In the genomic region with DNA sequence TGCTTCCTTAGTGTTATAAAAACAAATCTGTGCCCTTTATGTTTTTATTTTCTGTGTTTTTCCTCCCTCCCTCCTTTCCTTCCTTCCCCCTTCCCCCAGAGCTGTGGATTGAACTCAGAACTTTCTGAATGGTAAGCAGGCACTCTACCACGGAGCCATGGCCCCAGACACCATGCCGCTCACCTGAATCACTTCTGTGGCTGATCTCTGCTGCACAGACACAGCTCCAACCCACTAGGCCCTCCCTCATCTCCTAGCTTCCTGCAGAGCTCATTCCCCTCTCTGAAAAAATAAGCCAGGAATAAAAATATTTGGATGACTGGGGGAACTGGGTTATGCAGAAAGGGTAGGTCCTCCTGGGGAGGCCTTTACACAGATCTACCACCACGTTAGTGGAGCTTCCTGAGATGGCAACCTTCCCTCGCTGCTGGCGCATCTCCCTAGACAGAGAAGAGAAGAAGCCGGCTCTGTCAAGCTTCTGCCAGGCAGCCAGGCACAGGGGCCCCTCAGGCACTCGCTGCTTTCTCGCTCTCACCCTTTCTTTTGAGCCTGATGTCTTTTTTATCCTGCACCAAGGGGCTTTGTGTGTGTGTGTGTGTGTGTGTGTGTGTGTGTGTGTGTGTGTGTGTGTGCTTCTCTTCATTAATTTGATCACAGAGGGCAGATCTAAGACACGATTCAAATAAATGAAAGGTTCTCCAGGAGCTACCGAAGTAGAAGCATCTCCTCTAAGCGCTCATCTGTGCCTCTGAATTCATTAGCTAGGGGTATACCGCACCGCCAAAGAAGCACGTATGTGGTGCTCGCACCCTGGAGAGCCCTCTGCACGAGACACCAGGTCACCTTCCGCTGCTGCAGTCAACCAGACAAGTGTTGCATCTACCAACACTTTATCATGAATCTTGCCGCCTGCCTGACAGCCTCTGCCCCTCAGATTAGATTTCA, we compare ENCODE assay signal across 12 mouse cellular contexts. TPM values are rescaled to one million over a fixed set of nuclear protein-coding genes. Genes with fewer than 3 reads are reported as not detected.
DNase-seq lines count a peak whose midpoint lies in the region; ATAC-seq and TF ChIP-seq lines count a peak whose summit lies in the region.
"Had no signal": no experiment of that assay in that cellular context is flagged by ENCODE, and none has a peak within 500 bp of the region (broad histone marks: within the 10 kb centered on the region; RNA-seq: fewer than 3 reads in every experiment).

No protein-coding gene starts in this region.

- 0 out of 2 replicates have a peak overlapping the region, but pooled peaks have one; percentile 26 for H3K27ac ChIP-seq in forebrain, embryonic 12.5 days
- peak overlapping the region; percentile 54; the same call in 1 of the 2 replicates for H3K27ac ChIP-seq in hindbrain, postnatal 0 days
- peak overlapping the region; percentile 16 for H3K27ac ChIP-seq in neural tube, embryonic 14.5 days (ENCODE audit: low read depth, low read length)
- H3K27ac ChIP-seq: heart, embryonic 15.5 days; limb, embryonic 10.5 days; liver, embryonic 14.5 days had no signal

- 0 out of 2 replicates have a peak overlapping the region, but pooled peaks have one; percentile 22 for H3K9ac ChIP-seq in forebrain, embryonic 12.5 days
- H3K9ac ChIP-seq in hindbrain, postnatal 0 days (replicated peaks; ENCODE audit: low read length), result no peak overlapping the region
- H3K9ac ChIP-seq in neural tube, embryonic 14.5 days (replicated peaks; ENCODE audit: low read depth, low read length), result no peak overlapping the region
- H3K9ac ChIP-seq: heart, embryonic 15.5 days; liver, embryonic 14.5 days had no signal

- peaks cover 10% of the 10 kb centered on the region; the same call in 1 of the 2 replicates for H3K27me3 ChIP-seq in forebrain, embryonic 12.5 days
- no peaks in the 10 kb centered on the region for H3K27me3 ChIP-seq in hindbrain, postnatal 0 days (ENCODE audit: insufficient read depth, low read length)
- H3K27me3 ChIP-seq in neural tube, embryonic 14.5 days (ENCODE audit: control insufficient read depth, insufficient read depth, low read length), result no peaks in the 10 kb centered on the region
- H3K27me3 ChIP-seq: heart, embryonic 15.5 days had no signal

- peak; percentile 49 for ATAC-seq in forebrain, embryonic 12.5 days (ENCODE audit: low FRiP score)
- ATAC-seq in hindbrain, postnatal 0 days, result peak; percentile 45; the same call in 1 of the 2 replicates
- no peak for ATAC-seq in neural tube, embryonic 14.5 days (ENCODE audit: low read depth)
- ATAC-seq in erythroid progenitor cell, adult 5-6 weeks (replicated peaks; ENCODE audit: low FRiP score, poor library complexity, severe bottlenecking), result no peak

- no peak for TF ChIP-seq CTCF in hindbrain, postnatal 0 days (IDR thresholded peaks at IDR 0.05; ENCODE audit: low read depth)

- H3K9me3 ChIP-seq in forebrain, embryonic 12.5 days, result no peaks in the 10 kb centered on the region
- H3K9me3 ChIP-seq in hindbrain, postnatal 0 days (ENCODE audit: low read length), result 0 out of 2 replicates have a peak, but pooled peaks cover 7% of the 10 kb centered on the region
- no peaks in the 10 kb centered on the region for H3K9me3 ChIP-seq in neural tube, embryonic 14.5 days (ENCODE audit: control insufficient read depth, low read length)
- H3K9me3 ChIP-seq: heart, embryonic 15.5 days; limb, embryonic 10.5 days had no signal

- H3K4me1 ChIP-seq in forebrain, embryonic 12.5 days, result peaks cover 15% of the 10 kb centered on the region
- H3K4me1 ChIP-seq in hindbrain, postnatal 0 days (ENCODE audit: insufficient read depth, low read length), result peaks cover 9% of the 10 kb centered on the region; the same call in 1 of the 2 replicates
- 0 out of 2 replicates have a peak, but pooled peaks cover 2% of the 10 kb centered on the region for H3K4me1 ChIP-seq in neural tube, embryonic 14.5 days (ENCODE audit: control insufficient read depth, insufficient read depth, low read length)

- peak overlapping the region; percentile 34 for H3K4me2 ChIP-seq in forebrain, embryonic 12.5 days
- H3K4me2 ChIP-seq in hindbrain, postnatal 0 days (ENCODE audit: low read depth, low read length), result 0 out of 2 replicates have a peak overlapping the region, but pooled peaks have one; percentile 16
- no peak overlapping the region for H3K4me2 ChIP-seq in neural tube, embryonic 14.5 days (ENCODE audit: low read depth, low read length)
- H3K4me2 ChIP-seq: heart, embryonic 15.5 days had no signal

- intact Hi-C loops in left cerebral cortex, postnatal 4 days (cut with DNase I), result loop anchor here (10.0 kb wide), 1 partner anchor 88 kb away; no protein-coding TSS in a partner anchor

- no peak overlapping the region for H3K4me3 ChIP-seq in forebrain, embryonic 12.5 days (replicated peaks)
- H3K4me3 ChIP-seq in hindbrain, postnatal 0 days (ENCODE audit: low read length), result no peak overlapping the region
- H3K4me3 ChIP-seq in neural tube, embryonic 14.5 days (ENCODE audit: low read depth, low read length), result no peak overlapping the region
- H3K4me3 ChIP-seq: heart, embryonic 15.5 days; limb, embryonic 10.5 days had no signal

- WGBS in forebrain, embryonic 12.5 days, result 13% methylated on average over 18 of the region's 18 CpGs
- 24% methylated on average over 18 of the region's 18 CpGs for WGBS in hindbrain, postnatal 0 days
- WGBS in neural tube, embryonic 14.5 days, result 23% methylated on average over 18 of the region's 18 CpGs

- DNase-seq in left cerebral cortex, postnatal 4 days, result peak; percentile 40
- no peak for DNase-seq in left cerebral cortex, adult 9 months (ENCODE audit: low spot score in 2 of 2)
- DNase-seq in hindbrain, postnatal 0 days (ENCODE audit: low spot score), result peak; percentile 51
- no peak for DNase-seq in lung, postnatal 36 days
- DNase-seq: adrenal gland, adult 8-10 months; lung, postnatal 4 days had no signal

- H3K36me3 ChIP-seq in forebrain, embryonic 12.5 days (replicated peaks), result no peaks in the 10 kb centered on the region
- no peaks in the 10 kb centered on the region for H3K36me3 ChIP-seq in hindbrain, postnatal 0 days (ENCODE audit: insufficient read depth, low read length)
- no peaks in the 10 kb centered on the region for H3K36me3 ChIP-seq in neural tube, embryonic 14.5 days (ENCODE audit: control insufficient read depth, insufficient read depth, low read length)
- H3K36me3 ChIP-seq: heart, embryonic 15.5 days; limb, embryonic 10.5 days had no signal

RNA-seq across cellular contexts. Expression of a gene that starts 47.9 kb away (rescaled TPM):
- total RNA-seq in left cerebral cortex, postnatal 4 days (2021), result 10 to 100 TPM; 41.1 to 44.3 TPM
- 51.6 and 58.1 TPM in 2 replicates for polyA plus RNA-seq in forebrain, embryonic 12.5 days (2016; fragmentation: Nextera tagmentation; extraction: Ambion mirVana)
- 39.5 and 47.7 TPM in 2 replicates for total RNA-seq in hindbrain, postnatal 0 days (2014; rRNA removed)
- 46.6 and 48.5 TPM in 2 replicates for polyA plus RNA-seq in hindbrain, postnatal 0 days (2015; fragmentation: Nextera tagmentation; extraction: Ambion mirVana)
- 59.3 and 65.4 TPM in 2 replicates for polyA plus RNA-seq in neural tube, embryonic 14.5 days (2014; fragmentation: Nextera tagmentation; extraction: Ambion mirVana)
- 16.9 and 22.6 TPM in 2 replicates for total RNA-seq in erythroid progenitor cell, adult 5-6 weeks (2015; ENCODE audit: low replicate concordance)
- 5.2 and 9.6 TPM in 2 replicates for total RNA-seq in erythroid progenitor cell, adult 5-6 weeks (2017; ENCODE audit: low replicate concordance)

RNA-seq across cellular contexts. Expression of a gene that starts 47.9 kb away (rescaled TPM):
- 10 to 100 TPM; 38.7 to 38.9 TPM for total RNA-seq in left cerebral cortex, postnatal 4 days (2021)
- polyA plus RNA-seq in forebrain, embryonic 12.5 days (2016; fragmentation: Nextera tagmentation; extraction: Ambion mirVana), result 79.0 and 81.5 TPM in 2 replicates
- 27.3 and 28.9 TPM in 2 replicates for total RNA-seq in hindbrain, postnatal 0 days (2014; rRNA removed)
- 51.0 and 51.2 TPM in 2 replicates for polyA plus RNA-seq in hindbrain, postnatal 0 days (2015; fragmentation: Nextera tagmentation; extraction: Ambion mirVana)
- polyA plus RNA-seq in neural tube, embryonic 14.5 days (2014; fragmentation: Nextera tagmentation; extraction: Ambion mirVana), result 51.3 and 52.1 TPM in 2 replicates
- 16.3 and 23.1 TPM in 2 replicates for total RNA-seq in erythroid progenitor cell, adult 5-6 weeks (2015; ENCODE audit: low replicate concordance)
- 12.0 and 34.5 TPM in 2 replicates for total RNA-seq in erythroid progenitor cell, adult 5-6 weeks (2017; ENCODE audit: low replicate concordance)

Comparison
In these comparisons a context has a peak if more than half of its experiments do, and no peak if none do; other contexts are left out.
1. DNase-seq: peak in left cerebral cortex, postnatal 4 days (single experiment) and hindbrain, postnatal 0 days (single experiment); none in left cerebral cortex, adult 9 months (0 of 2) and lung, postnatal 36 days (single experiment).
2. ATAC-seq: peak in forebrain, embryonic 12.5 days (single experiment) and hindbrain, postnatal 0 days (single experiment); none in neural tube, embryonic 14.5 days (single experiment) and erythroid progenitor cell, adult 5-6 weeks (single experiment).
3. Peak in every context shown above with its lines, with median percentiles within 50 percentile points of each other: H3K27ac ChIP-seq.